Mouse (Mus musculus): ENCODE measurements around the gene Dusp9.

DNA sequence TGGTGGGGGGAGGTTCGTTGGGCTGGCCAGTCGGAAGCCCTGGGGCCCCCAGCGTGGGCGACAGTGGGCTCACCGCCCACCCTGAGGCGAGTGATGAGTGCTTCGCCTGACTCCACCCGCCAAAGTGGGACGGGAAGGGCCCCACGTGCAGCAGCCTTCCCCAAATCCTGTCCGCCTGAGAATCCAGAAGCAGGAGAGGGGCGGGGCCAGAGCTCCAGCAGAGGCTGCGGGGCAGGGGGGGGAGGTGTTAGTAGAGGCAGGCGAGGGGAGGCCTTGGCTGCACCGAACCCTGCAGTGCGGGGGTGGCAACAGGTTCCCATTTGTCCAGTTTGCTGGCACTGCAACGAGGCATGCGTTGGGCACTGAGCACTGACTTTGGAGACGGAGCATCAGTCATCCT lies 1.8 kb upstream of the Dusp9 start:
- no peak for TF ChIP-seq ZC3H11A (IDR thresholded peaks at IDR 0.05; ENCODE audit: borderline replicate concordance, low read depth, low read length)
- TF ChIP-seq CHD2 (IDR thresholded peaks at IDR 0.05; ENCODE audit: low read depth, low read length) = no peak
- no peak for TF ChIP-seq ZNF384 (IDR thresholded peaks at IDR 0.05; ENCODE audit: low read depth, low read length)
- TF ChIP-seq MAFK (IDR thresholded peaks at IDR 0.05; ENCODE audit: insufficient read depth, low read depth, low read length) = no peak
- TF ChIP-seq HCFC1 (IDR thresholded peaks at IDR 0.05; ENCODE audit: borderline replicate concordance, insufficient read depth, low read length) = no peak

Data from ES-E14 (cell line).